Mouse (Mus musculus): ENCODE data around the gene D11Wsu47e. TPM values are rescaled to one million over a fixed set of nuclear protein-coding genes. Genes with fewer than 3 reads are reported as not detected.

D11Wsu47e gene
- total RNA-seq, 4 experiments from 2014 or later, result 11.4 to 15.4 (median 12.8) TPM

DNA sequence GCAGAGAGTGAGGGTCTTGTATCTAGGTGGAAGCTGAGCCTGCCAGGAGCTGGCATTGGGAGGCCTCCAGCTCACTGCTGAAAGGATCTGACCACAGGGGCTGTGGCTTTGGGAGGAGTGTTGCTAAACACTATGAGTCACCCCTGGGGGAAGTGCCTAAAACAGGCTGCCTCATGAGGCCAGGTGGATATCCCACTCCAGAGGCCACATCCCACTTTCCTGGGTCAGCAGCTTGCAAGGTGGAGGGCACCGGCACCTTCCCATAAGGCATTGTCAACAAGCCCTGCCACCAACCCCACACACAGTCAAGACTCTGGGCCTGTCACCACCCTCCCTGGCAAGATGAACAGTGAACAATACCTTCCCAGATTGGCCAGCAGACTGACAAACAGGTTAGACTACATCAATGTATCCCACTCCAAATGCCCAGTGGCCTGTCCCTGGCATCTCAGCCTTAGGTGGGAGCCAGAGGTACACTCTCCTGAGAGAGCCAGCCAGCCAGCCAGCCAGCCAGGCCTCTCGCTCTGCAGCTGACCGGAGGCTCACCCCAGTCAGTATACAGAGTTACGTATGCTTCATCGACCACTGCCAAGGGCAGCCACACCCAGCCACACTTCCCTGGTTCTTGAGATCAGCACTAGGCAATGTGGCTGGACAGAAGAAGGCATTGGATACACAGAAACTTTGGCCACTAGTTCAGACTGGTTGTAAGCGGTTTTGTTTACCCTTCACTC is 49.6 kb downstream of the D11Wsu47e start:
- DNase-seq (ENCODE audit: low spot score in 2 of 2), result no peak

DNA sequence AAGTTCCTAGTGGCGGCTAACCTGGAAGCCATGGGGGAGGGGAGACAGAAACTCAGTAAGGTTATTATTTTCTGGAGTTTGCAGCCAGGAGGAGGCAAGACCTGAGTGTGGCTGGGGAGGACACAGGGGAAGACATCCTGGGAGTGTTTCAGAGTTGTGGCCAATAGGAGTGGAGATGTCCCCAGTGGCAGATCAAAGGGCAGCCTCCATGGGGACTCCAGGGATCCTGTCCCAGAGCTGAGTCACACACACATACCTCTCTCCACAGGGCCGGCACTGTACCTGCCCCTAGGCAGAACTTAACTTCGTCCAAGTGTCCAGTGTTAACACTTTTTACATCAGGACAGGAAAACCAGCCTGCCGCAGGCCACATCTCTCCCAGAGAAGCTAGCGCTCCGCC is 50.9 kb downstream of the D11Wsu47e start:
- no peak for DNase-seq (ENCODE audit: low spot score in 2 of 2)

DNA sequence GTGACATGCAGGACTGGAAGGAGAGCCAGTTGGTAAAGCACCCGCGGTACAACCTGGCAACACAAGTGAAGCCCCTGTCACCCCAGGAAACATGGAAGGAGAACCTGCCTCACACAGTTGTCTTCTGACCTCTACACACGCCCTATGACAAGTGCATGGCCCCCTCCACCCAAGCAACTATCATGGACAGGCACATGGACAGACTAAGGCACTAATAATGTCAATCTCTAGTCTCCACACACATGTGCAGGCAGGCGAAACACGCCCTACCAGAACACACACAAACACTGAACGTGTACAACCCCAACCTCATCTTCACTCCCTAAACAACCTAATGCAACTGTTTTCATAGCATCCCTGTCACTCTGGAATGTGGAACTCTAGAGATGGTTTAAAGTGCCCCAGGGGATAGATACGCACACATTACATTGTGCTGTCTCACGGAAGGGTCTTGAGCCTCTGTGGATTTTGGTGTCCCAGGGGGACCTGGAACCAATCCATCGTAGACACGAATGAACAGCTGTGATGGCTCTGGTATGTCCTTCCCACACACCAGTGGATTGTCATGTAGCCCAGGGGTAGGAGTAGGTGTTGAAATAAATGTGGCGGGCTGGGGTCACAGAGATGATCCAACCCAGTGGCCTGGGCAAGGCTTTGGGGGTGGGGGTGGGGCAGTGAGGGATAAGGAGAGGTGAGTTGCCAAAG is 52.8 kb downstream of the D11Wsu47e start:
- DNase-seq (ENCODE audit: low spot score in 2 of 2), result no peak

DNA sequence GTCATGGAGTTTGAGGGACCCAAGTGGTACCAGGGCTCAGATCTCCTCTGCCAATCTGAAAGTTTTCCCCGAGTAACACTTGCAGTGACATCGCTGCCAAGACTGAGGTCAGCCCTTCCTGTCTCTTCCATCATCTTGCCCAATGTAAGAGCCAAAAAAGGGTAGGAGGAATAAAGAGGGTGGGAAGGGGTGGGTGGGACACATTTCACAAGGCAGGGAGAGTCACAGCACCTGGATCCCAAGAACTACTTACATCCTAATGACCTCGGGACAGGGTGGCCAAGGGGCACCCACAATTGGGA is 53.3 kb downstream of the D11Wsu47e start:
- DNase-seq (ENCODE audit: low spot score in 2 of 2), result no peak

DNA sequence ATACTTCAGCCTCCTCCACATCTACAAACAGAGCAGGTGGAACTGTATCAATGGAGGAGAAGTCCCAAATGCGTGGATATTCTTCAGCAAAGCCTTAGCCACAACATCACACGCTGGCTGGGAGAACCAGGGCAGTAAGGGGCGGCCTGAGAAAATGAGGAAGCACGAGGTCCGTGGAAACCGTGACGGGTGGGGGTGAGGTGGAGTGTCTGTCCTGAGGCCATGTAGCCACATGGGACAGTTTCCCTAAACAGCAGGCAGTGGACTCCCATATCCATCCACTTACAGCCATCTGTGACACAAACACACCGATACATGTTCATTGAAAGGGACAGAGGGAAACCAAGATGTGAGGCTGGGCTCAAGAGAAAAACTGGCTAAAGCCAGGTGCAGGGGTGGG is 53.7 kb downstream of the D11Wsu47e start:
- no peak for DNase-seq (ENCODE audit: low spot score in 2 of 2)

DNA sequence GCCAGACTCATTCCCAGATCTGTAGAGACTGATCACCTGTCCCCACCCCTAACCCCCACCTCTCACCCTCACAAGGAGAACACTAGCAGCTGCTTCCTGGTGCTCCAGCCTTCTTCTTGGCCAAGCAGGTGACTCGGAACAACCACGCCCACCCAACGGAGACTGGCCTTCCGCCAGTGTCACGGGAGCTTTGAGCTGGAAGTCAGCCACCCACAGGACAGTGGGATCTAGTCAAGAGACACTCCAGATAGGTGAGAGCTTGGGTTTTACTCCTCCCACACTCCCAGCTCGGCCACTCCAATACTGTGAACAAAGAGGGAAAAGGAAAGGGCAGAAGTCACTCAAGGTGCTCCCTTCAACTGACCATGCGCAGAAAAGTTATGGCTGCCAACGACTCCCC is 55.0 kb downstream of the D11Wsu47e start:
- DNase-seq (ENCODE audit: low spot score in 2 of 2), result no peak

DNA sequence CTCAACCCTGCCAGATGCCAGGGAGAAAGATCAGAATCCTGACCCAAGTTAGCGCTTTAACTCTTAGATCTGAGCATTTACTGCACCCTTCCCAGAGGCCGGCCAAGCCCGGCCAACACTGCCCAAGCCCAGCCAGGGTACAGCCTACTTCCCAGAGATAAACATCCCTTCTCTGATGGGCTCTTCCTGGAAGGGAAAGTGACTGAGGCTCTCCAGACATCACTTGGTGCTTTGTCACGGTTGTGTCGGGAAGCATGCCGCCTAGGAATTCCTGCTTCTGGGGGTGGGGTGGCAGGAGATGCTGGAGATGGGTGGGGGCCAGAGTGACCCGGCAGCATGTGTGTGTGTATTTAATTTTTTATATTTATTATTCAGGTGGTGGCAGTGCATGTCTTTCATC is 55.9 kb downstream of the D11Wsu47e start:
- DNase-seq (ENCODE audit: low spot score in 2 of 2), result no peak

DNA sequence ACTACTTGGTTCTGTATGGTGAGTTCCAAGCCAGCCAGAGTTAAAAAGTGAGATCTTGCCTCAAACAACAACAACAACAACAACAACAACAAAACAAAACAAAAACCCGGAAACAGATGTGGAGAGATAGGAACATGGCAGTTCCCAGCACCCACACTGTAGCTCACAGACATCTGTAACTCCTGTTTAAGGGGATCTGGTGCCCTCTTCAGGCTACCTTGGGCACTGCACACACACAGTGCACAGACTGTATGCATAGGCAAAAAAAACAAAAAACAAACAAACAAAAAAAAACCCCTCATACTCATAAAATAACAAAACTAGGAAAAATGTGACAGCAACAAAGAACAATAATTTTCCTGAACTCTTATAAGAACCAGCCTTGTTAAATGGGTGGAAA is 58.8 kb downstream of the D11Wsu47e start:
- DNase-seq (ENCODE audit: low spot score in 2 of 2), result no peak

Other genes with a start within 250 kb of the D11Wsu47e start
- gene Sstr2, start 65.1 kb upstream of the D11Wsu47e start, total RNA-seq (2022), result 10 to 100 TPM; 26.8 to 31.0 (median 29.2) TPM
- gene Cog1, start 35.2 kb upstream of the D11Wsu47e start, total RNA-seq (2022), result 10 to 100 TPM; 42.7 to 51.9 (median 47.0) TPM
- gene Slc39a11, start 34.3 kb upstream of the D11Wsu47e start, total RNA-seq (2022), result 10 to 100 TPM; 14.6 to 16.7 (median 16.2) TPM
- gene Fam104a, start 257 bp upstream of the D11Wsu47e start, total RNA-seq (2022), result 10 to 100 TPM; 27.9 to 31.5 (median 29.3) TPM
- under 1 TPM in 2 of 4 experiments, not detected in 2; 0.35 to 0.76 TPM for gene Cpsf4l, start 25.6 kb downstream of the D11Wsu47e start, total RNA-seq (2022)
- gene Cdc42ep4, start 67.5 kb downstream of the D11Wsu47e start, total RNA-seq (2022), result 10 to 100 TPM; 30.5 to 32.6 (median 31.8) TPM

All from left cerebral cortex, adult 8-10 months (tissue).